Mouse (Mus musculus): ENCODE results near the gene Pdzd7.
A peak's percentile ranks its signal among the peaks of the same experiment; 100 is the strongest.
"Not testable (repeated sequence)": the region's sequence is repeated elsewhere in the genome, so short reads cannot be mapped to it uniquely, and the experiment has no call there.

Gene Pdzd7

DNA sequence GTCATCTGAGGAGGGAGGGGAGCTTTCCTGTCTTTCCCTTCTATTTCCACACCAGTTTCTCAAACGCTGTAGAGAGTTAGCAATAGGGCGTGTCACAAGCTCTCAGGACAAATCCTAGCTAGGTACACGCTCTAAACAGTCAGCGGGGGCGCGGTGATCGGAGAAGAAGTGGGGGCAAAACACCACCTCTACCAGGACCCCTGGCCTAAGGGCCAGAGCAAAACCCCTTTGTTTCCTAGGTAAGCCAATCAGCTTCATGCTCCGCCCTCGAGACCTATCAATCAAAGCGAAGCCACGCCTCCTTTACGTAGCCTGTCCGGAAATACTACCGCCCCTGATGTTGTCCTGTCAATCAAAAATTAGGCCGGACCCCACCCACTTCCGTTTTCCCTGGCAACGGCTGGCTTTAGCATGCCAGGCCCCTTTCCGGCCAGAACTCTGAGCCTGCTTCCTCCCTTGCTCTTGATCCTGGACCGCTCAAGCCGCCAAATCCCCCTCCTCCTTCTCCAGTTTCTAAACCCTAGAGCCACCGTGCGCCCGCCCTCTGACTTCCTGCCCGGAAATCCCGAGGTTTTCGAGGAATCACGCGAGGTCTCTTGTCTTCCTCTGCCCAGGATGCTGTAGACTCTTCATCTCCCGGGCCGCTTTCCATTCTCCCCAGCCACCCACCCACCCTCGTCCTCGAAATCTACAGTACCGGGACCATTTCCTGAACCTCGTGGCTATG, 12.8 kb upstream of the Pdzd7 start:
- DNase-seq (ENCODE audit: low spot score) = peak; percentile 97

DNA sequence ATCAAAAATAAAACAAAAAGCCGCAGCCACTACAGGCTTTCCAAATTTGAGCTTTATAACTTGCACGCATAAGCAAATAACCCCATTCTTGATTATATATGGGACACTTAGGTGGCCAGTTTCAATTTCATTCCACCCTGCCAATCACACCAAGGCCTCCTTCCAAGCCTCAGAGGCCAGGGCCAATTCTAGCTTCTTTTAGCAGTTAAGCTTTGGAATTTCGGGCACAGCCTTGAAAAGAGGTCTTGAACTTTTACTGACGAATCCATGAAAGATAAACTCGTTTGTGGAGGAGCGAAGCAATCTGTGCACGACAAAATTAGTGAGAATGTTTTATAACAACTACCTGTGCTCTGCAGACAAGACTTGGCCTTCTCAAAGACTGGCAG, 12.2 kb upstream of the Pdzd7 start:
- no peak for DNase-seq (ENCODE audit: low spot score)

DNA sequence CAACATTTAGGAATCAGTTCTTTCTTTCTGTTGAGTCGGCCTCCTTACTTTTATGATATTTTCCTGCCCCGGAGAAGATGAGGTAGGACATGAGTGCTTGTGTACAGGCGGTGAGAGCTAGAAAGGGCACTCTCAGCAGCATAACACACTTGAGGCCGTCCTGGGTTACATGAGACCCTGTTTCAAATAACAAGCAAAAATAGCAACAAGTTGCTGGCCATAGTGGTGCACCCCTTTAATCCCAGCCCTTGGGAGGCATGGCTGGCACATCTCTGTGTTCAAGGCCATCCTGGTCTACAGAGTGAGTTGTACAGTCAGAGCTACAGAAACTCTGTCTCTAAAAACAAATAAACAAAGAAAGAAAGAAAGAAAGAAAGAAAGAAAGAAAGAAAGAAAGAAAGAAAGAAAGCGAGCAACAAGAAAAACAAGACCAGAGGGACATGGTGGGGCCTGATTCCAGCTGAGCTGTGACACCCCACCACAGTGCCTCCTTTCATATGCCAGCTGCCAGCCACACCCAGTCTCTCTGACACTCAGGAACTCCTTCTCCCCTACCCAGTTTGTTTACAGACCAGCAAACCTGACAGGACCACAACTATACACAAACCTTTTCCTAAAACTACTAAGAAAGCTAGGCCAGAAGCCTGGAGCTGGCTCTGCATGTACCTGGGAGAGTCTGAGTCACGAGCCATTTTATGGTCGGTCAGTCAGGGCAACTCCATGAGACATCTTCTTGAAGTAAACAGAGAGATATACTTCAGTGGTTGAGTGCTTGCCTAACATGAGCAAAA, 11.6 kb upstream of the Pdzd7 start:
- DNase-seq (ENCODE audit: low spot score) = peak; percentile 39

DNA sequence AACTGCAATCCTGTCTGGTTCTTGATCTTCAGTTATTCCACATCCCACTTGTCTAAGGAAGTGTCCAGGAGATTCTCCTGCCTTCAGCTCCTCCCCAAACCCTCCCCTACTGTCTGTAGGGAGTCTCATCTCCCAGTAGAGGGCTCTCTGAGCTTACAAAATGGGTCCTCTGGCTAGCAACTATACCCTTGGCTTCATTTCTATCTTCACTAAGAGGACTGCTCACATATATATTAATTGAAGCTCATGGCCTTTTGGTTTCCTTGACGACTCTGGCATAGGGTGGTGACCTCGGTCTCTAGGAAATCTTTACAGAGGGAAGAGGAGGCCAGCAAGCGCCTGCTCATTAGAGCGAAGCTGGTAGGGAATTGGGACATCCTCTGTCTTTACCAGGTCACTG, 10.8 kb upstream of the Pdzd7 start:
- DNase-seq (ENCODE audit: low spot score) = peak; percentile 69

DNA sequence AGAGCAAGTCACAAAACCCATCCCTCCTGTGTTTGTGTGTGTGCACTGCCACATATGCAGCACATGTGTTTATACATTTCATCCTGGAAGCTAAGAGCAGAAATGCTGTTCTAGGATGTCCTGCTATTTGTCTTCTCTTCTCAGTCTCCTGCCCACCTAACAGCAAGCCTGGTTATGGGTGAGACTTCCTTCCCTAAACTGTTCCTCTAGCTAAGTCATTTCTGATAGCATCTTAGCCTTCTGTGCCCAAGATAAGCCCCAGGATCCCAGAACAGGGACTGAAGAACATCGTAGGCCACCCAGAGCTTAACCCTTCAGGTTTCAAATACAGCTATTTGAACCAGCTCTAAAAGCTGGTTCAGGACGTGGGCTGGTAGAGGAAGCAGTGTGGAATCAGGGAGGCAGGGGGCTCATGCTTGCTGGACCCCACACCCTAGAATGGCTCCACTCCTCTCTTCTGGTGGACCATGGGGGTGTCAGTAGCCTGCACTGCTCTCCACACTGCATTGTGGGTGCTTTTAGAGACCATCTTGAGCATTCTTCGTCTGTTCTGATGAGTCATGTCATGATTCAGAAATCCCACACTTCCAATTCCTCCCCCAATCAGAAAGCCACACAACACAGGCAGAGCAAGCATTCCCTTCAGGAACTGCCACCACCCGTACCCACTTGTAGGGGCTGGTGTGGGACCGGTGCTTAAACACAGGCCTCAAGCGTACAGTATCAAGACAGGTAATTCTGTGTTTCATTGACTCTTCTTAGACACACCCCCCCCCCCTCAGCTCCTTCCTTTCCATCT, 9.6 kb upstream of the Pdzd7 start:
- DNase-seq (ENCODE audit: low spot score) = no peak

DNA sequence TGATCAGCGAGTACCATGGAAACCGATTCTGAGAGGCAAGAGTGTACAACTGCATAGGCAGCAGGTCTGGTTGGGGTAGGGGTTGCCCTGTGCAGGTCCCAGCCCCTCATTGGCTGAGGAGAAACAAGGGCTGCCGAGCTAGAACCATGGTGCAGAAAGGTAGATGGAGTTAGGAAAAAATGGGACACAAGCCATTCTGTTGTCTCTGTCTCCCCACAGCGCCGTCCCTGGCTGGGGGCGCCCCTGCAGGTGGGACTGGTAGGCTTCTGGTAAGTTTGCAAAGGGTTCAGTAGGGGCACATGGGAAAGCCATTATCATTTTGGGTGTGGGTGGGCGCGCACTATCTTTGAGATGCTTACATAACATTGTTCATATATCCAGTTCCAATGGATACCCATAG, 7.9 kb upstream of the Pdzd7 start:
- DNase-seq (ENCODE audit: low spot score) = no peak

DNA sequence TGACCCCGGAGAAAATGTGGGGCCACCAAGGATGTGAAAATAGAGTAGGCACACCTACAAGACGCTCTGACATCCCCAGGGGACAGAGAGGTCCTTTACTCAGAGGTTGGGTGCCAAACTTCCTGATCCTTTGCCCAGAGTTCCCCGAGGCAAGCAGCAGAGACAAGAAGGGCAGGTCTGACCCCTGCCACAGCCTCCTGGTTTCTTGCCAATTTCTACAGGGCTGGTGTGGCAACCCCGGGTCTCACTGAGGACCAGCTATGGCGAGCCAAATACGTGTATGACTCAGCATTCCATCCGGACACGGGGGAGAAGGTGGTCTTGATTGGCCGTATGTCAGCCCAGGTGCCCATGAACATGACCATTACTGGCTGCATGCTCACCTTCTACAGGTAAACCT, 4.0 kb upstream of the Pdzd7 start:
- no peak for DNase-seq (ENCODE audit: low spot score)

DNA sequence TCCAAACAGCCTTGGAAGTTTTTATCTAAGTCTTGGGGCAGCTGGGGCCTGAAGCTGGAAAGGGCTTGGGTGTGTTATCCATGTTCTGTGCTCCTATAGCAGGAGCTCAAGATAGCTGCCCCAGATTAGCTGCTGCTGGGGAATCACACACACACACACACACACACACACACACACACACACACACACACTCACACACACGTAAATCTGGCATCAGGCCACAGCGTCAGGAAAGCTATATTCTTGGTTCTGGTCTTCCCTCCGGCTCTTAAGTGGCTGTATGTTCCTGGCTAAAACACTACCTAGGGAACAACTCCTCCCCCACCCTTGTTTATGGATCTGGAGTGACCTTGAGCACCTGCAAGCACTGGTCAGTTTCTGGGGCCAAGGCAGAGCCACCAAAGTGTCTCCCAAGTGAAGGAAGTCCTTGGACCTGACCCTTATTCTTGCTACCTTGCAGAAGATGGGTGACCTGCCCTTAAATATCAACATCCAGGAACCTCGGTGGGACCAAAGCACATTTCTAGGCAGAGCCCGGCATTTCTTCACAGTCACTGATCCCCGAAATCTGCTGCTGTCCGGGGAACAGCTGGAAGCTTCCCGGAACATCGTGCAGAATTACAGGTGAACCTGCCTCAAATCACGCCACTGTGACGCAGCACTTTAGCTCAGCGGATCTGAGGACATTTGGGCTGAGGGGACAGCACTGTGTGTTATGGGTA, 3.3 kb upstream of the Pdzd7 start:
- DNase-seq (ENCODE audit: low spot score) = no peak

DNA sequence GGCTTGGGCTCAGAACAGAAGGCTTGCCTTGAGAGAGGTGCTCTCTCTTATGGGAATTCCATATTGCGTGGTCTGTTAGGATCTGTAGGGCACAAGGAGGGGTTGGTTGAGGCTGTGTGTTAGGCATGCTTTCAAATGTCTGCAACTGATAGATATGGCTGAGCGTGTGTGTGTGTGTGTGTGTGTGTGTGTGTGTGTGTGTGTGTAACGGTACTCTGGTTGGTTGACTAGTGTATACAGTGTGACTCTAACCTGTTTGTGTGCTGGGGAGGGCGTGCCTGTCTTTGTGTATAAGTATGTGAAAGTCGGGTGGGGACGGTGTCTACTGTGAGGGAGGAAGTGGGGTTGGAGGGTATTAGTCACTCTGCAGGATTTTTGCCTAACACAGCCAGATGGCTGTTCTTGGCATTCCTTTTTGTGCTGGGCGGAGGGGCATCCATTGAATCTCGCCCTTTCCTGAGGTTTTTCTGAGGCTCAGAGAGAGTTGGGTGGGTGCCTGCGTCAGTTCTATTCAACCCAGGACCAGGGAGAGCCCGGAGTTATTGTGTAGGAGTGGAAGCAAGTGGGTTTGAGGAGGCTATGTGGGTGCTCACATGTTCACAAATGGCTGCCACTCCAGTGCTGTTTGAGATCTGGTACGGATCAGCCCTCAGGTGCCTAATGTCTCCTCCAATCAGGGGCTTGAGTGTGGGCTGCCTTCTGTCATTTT, 2.6 kb upstream of the Pdzd7 start:
- DNase-seq (ENCODE audit: low spot score) = peak; percentile 85

DNA sequence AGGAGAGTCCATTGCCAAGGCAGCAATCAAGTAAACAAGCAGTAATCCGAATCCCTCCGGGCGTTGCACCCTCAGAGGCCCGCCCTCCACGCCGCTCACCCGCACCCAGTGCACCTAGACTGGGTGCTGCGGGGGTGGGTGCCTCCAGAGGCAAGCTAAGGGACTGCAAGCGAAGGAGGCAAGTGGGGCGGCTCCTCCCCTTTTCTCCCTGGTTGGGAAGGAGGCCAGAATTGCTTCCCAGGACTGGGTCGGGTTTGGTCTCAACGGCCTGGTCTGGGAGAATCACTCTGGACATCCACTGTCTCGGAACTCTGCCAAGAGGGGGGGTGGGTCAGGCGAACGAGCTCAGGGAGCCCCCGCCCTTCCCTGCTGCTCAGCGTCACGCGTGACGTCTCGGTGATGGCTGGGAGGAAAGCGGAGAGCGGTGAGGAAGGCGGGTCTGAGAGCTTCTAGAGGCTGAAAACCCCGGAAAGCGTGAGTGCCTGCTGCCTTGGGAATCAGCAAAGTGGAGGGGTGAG, 2.0 kb upstream of the Pdzd7 start, which contains the start of gene Sfxn3:
Gene Sfxn3 (plus strand): TSS at position 87 of the 518 bp plus-strand sequence.
- DNase-seq (ENCODE audit: low spot score) = peak; percentile 95

DNA sequence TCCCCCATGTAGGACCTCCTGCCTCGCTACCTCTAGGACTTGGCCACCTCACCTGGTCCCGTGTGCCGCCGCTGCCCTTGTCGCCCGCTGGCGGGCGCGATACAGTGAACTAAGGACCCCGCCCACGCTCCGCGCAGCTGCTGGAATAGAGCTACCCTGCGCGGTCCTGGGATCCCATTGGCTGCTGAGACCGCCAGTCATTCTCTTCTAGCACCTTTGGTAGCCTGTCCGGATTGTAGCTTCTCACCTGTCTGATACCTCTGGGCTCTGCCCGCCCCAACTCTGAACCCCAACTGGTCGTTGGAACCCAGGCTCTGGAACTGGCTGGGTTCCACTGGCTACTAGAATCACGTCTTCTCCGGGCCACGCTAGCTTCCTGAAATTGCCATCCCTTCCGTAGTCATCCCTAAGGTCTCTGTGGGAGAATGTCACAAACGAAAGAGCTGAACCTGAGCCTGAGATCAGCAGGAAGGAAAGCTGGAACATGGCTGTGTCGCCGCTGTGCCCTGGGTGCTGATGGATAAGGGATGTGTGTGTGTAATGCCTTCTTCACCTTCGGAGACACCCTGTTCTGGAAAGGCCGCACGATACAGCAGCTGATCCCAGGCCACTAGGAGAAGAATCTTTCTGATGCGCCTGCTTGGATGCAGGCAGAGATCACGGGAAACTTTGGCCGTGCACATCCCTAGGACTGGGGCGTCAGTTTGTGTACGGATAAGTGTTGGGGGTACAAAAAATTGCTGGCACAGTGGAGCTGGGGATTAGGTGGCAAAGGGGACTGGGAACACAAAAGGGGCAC, 1.2 kb upstream of the Pdzd7 start:
- DNase-seq (ENCODE audit: low spot score) = peak; percentile 94

DNA sequence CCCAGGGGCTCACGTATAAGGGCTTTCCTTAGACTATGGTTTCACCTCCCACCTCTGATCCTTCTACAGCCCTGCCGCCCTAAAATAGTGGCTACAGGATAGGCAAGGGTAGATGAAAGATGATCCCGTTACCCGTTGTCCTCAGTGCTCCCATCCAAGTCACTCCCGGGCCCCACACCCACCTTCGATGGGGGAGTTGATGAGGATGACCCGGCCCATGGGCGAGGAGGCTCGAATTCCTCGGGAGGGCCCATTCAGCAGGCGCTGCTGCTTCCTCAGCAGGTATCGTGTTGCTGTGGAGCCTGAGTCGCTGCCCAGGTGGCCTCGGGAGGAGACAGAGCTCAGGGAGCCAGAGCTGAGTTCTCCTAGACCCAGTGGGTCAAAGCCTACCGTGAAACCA, 281 bp downstream of the Pdzd7 start:
- no peak for DNase-seq (ENCODE audit: low spot score)

DNA sequence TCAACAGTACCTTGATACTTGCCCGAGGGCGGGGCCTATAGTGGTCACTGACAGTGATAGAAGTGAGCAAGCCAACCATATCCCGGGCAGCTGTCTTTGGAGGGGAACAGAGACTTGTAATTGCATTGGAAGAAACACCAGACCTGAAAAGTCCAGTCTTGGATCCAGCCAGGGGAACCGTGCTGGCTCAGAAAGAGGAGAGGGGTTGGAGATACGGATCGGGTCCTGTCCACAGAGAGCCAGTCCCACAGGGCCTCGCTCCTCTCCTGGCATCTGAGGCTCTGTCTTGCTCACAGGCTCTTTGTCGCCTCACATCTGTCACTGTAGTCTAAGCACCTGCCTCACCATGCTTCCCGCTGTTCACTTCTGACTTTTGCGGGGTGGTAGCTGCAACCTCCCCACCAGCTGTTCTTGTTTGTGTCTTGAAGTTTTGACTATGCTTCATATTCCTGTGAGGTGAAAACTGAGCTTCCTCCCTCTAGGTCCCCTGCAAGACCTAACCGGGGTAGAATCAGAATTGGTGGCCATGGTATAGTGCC, 1.1 kb downstream of the Pdzd7 start:
- no peak for DNase-seq (ENCODE audit: low spot score)

DNA sequence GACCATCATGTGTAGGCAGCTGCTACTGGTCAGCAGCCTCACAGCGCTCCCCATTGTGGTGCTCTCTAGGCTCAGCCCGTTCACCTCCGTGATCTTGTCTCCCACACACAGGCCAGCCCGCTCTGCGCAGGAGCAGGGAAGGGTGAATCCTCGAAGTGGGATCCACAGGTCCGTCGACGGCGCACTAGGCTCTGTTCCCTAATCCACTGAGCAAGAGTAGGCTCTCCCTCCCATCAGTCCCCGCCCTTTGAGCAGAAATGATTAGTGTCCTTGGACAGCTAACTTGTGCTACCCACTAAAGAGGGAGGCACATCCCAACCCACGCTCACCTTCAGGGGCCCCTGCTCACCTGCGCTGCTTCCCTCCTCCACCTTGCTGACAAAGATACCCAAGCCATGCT, 5.3 kb downstream of the Pdzd7 start:
- DNase-seq (ENCODE audit: low spot score) = no peak

DNA sequence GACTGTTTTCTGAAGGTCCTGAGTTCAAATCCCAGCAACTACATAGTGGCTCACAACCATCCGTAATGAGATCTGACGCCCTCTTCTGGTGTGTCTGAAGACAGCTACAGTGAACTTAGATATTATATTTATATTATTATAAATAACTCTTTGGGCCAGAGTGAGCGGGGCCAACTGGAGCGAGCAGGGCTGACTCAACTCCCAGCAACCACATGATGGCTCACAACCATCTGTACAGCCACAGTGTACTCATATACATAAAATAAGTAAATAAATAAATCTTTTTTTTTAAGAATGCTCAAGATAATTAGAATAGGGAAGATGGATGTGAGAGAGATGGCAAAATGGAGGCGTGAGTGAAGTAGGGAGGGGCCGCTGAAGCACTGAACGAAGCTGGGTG, 7.3 kb downstream of the Pdzd7 start:
- not testable (repeated sequence) for DNase-seq (ENCODE audit: low spot score)

DNA sequence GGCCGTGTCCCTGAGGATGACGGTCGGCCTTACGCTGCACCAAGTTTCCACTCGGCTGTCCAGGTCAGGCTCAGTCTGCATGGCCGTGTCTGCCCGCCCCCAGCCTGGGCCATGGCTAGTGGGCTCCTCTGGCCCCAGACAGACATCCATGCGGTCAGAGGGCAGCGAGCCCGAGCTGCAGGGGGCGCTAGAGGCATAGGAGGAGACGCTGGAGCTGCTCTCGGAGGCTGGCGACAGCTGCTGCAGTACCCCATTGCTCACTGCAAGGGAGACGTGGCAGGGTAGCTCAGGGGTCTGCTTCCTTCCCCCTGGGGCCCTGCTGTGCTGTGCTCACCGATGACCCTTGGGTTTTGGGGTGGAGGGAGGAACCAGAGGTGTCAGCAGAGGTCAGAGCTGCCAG, 8.7 kb downstream of the Pdzd7 start:
- DNase-seq (ENCODE audit: low spot score) = peak; percentile 71

DNA sequence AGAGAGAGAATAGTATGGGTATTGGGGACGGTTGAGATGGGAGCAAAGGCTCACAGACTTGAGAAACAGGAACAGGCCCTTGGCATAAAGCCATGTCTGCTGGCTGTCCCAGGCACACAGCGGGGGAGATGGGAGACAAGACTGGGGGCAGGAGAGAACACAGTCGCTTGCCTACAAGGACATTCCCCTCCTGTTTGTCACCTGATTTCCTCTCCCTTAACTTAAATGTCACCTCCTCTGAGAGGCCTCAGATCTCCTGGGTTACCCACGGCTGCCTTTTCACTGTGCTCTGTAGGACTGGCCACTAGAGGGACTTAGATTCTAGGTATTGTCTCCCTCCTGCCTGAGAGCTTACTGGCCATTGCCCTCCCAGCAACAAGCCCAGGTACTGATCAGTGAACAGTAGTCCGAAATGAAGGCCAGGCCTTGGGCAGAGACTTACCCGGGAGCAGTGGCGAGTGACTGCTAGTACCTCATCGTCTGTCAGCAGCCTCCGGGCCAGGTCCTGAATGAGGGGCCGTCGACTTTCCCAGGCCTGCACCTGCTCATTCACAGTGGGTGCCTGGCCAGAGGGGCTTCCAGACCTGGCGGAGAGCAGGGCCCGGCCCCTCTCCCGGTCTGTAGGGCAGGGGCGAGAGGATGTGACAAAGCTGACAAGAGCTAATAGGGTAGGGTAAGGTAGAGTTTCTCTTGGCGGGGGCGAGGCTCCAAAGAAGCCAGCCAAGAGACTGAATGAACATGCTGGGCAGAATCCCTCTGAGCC, 12.8 kb downstream of the Pdzd7 start:
- no peak for DNase-seq (ENCODE audit: low spot score)

DNA sequence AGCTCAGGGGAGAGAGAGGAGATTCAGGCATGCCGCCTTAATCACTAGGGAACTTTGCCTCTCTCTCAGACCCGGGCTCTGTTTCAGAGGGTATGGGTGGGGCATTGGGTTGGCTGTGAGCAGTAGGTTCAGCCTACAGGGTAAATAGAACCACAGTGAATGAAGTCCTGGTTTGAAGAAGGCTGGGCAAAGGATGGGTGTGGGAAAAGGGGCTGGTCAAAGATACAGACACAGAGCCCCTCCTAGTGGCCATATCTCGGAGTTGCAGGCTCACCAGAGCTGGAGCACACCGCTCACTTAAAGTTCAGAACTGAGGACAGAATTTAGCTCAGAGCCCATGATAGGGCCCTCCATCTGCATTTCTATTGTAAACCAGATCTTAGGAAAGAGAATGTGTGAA, 13.7 kb downstream of the Pdzd7 start:
- DNase-seq (ENCODE audit: low spot score) = peak; percentile 85
